Mouse (Mus musculus) liver, postnatal 0 days (tissue): ENCODE data around the gene Eif3d. TPM values are rescaled to one million over a fixed set of nuclear protein-coding genes. Genes with fewer than 3 reads are reported as not detected.

Experiments used
- ATAC-seq: fragments of 200-750 bp; cut with Nextera tagmentation; 2 replicates; pipeline ENCODE4 v1.8.0; 2017; ENCODE audit warnings: mild to moderate bottlenecking, moderate library complexity
- DNase-seq: peaks from one replicate; pipeline ENCODE4 v3.0.0-alpha.2; 2016
- H3K27ac ChIP-seq: fragments of 300-500 bp; sonication (generic); 2 replicates; pipeline ENCODE4 v1.5.1; 2014; ENCODE audit warnings: antibody characterized with exemption, moderate library complexity, mild to moderate bottlenecking, low read depth
- H3K27me3 ChIP-seq: fragments of 300-500 bp; sonication (generic); 2 replicates; pipeline ENCODE4 v1.6.1; 2014; ENCODE audit warnings: low read length, control low read depth, mixed read lengths; ENCODE audit not compliant: insufficient read depth
- H3K36me3 ChIP-seq: fragments of 300-500 bp; sonication (generic); replicated peaks from 2 replicates; pipeline ENCODE4 v1.6.1; 2014; ENCODE audit warnings: mild to moderate bottlenecking, control low read depth, low read length, moderate library complexity, mixed read lengths; ENCODE audit not compliant: insufficient read depth
- H3K4me1 ChIP-seq: fragments of 300-500 bp; sonication (generic); 2 replicates; pipeline ENCODE4 v1.6.1; 2014; ENCODE audit warnings: antibody characterized with exemption, mild to moderate bottlenecking, control low read depth; ENCODE audit not compliant: insufficient read depth
- H3K4me2 ChIP-seq: fragments of 300-500 bp; sonication (generic); 2 replicates; pipeline ENCODE4 v1.6.1; 2014; ENCODE audit warnings: low read depth, mild to moderate bottlenecking, low read length, moderate library complexity, mixed read lengths
- H3K4me3 ChIP-seq: fragments of 300-500 bp; sonication (generic); 2 replicates; pipeline ENCODE4 v1.5.1; 2014; ENCODE audit warnings: low read depth, low read length
- H3K9ac ChIP-seq: fragments of 300-500 bp; sonication (generic); replicated peaks from 2 replicates; pipeline ENCODE4 v1.6.1; 2014; ENCODE audit warnings: mild to moderate bottlenecking, moderate library complexity
- H3K9me3 ChIP-seq: fragments of 300-500 bp; sonication (generic); 2 replicates; pipeline ENCODE4 v1.6.1; 2016; ENCODE audit warnings: mild to moderate bottlenecking, control low read depth, low read length, mixed read lengths
- CTCF ChIP-seq: sonication (generic); IDR thresholded peaks from 2 replicates; pipeline ENCODE4 v1.5.1; 2016; ENCODE audit warnings: antibody characterized with exemption, low read depth
- EP300 ChIP-seq: IDR thresholded peaks from 2 replicates; pipeline ENCODE4 v1.6.1; 2016; ENCODE audit warnings: antibody characterized with exemption, low read depth, mild to moderate bottlenecking
- WGBS: fragments of 180-500 bp; shearing (Covaris S2); extraction: QIAGEN DNeasy Blood & Tissue Kit; methylation state at CpG from one replicate; pipeline ENCODE4 v1.1.7; 2014; ENCODE audit not compliant: insufficient replicate concordance; 5-methylcytosine and 5-hydroxymethylcytosine counted together
- polyA plus RNA-seq: library from polyadenylated mRNA; unstranded; fragments of >200 nt; fragmentation: Nextera tagmentation; extraction: Ambion mirVana; gene quantifications from 2 replicates; pipeline ENCODE4 v1.2.1, GENCODE M21; 2015

The Eif3d gene
- polyA plus RNA-seq, 1 experiment from 2014 or later = 68.4 TPM

DNA sequence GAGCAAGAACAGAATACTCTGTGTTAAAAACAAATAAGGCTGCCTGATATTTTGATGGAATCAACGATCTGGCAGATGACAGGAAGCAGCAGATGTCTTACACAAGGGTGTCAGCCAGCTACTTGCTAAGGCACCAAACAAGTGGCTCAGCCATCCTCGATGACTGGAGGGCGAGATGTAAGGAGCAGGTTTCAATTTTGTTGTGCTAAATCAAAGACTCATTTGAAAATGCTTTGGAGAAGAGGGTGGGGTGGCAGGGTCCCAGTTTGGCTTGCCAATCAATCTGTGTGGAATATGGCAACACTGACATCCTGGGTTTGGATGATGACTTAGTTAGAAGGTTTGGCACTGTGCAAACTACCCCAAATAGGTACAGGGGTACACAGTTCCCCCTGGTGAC lies 29.1 kb downstream of the Eif3d start:
- Histone ChIP-seq H3K4me3 (no peak overlapping the region), H3K9me3 (no peaks in the 10 kb centered on the region), H3K4me1 (0 out of 2 replicates have a peak, but pooled peaks cover 4% of the 10 kb centered on the region), H3K4me2 (no peak overlapping the region), H3K9ac (no peak overlapping the region), H3K27me3 (no peaks in the 10 kb centered on the region), H3K36me3 (no peaks in the 10 kb centered on the region), H3K27ac (no peak overlapping the region)
- ATAC-seq = no peak
- DNase-seq = no peak
- 69% methylated on average over 3 of the region's 3 CpGs for WGBS
- TF ChIP-seq CTCF (no peak), EP300 (no peak)

DNA sequence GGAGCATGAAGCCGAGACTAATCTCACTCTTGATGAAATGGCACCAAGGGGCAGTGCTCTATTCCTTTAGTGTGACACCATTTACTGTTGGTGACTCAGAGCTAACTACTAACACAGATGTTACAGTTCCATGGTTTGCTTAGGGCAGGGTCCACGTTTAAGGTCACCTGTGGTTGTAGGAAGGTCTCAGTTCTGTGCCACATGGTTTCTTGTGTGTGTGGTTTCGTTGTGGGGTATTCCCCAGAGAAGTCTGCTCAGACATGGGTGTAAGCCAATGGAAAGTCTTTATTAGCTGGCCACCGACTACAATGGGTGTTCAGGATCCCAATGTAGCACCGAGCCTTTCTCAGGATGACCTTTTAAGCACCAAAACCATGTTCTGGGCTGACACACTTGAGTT lies 32.1 kb downstream of the Eif3d start:
- WGBS = 64% methylated on average over 5 of the region's 5 CpGs
- TF ChIP-seq EP300 (no peak), CTCF (no peak)
- Histone ChIP-seq H3K4me3 (no peak overlapping the region), H3K27me3 (no peaks in the 10 kb centered on the region), H3K4me1 (peaks cover 9% of the 10 kb centered on the region), H3K9me3 (no peaks in the 10 kb centered on the region), H3K9ac (no peak overlapping the region), H3K4me2 (no peak overlapping the region), H3K36me3 (no peaks in the 10 kb centered on the region), H3K27ac (no peak overlapping the region)
- DNase-seq (no peak), ATAC-seq (no peak)

DNA sequence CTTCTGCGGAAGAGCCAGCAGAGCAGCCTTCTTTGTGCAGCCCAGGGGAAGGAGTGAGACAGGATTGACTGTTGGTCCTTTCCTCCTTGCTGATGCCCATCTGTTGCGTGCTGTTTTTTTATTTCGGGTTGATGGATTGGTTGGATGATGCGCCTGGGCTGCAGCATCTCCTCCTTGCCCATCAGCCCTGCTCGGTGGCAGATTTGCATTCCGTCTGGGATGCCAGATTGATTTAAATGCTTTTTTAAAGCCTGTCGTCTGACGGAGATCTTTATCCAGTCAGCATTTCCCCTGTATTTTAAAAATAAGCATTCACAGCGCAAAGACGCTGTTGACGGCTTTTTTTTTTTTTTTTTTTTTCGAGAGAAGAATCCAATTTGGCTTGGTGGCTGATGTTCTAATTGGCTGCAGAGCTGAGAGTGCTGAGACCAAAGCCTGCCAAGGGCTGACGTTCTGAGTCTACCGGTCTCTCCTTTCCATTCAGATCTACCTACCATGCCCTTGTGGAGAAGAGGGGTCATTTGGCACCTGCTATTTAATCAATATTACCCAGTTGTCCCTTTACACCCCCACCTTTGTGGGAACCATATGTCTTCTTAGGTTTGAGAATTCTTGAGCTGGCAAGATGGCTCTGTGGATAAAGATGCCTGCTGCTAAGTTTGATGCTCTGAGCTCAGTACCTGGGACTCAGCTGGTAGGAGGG lies 34.8 kb downstream of the Eif3d start:
- H3K9ac ChIP-seq = no peak overlapping the region
- H3K9me3 ChIP-seq = no peaks in the 10 kb centered on the region
- no peaks in the 10 kb centered on the region for H3K36me3 ChIP-seq
- no peak overlapping the region for H3K27ac ChIP-seq
- no peak for ATAC-seq
- H3K4me2 ChIP-seq = no peak overlapping the region
- H3K27me3 ChIP-seq = no peaks in the 10 kb centered on the region
- no peak overlapping the region for H3K4me3 ChIP-seq
- WGBS = 80% methylated on average over 14 of the region's 14 CpGs
- no peak for DNase-seq
- TF ChIP-seq EP300 = no peak
- no peak for TF ChIP-seq CTCF
- H3K4me1 ChIP-seq = peaks cover 27% of the 10 kb centered on the region

DNA sequence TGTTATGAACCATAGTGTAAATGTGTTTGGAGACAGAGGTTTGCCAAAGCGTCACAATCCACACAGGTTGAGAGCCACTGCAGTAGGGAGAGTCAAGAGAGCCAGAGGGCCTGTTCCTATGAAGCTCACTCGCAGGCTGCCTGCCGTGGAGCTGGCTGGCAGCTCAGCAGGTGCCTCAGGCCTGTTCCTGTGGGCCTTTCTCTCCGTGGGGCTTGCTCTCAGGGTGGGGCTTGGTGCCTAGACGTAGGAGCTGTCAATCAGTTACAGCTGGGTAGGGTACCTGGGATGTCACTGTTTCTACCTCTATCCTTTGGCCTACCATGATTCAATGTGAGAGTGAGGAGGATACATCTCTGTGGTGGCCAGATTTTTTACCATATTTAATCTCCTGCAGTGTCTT lies 35.6 kb downstream of the Eif3d start:
- H3K4me3 ChIP-seq = no peak overlapping the region
- DNase-seq (no peak), ATAC-seq (no peak)
- 64% methylated on average over 5 of the region's 5 CpGs for WGBS
- H3K27me3 ChIP-seq = no peaks in the 10 kb centered on the region
- H3K36me3 ChIP-seq = no peaks in the 10 kb centered on the region
- TF ChIP-seq EP300 (no peak), CTCF (no peak)
- H3K9me3 ChIP-seq = no peaks in the 10 kb centered on the region
- peaks cover 29% of the 10 kb centered on the region for H3K4me1 ChIP-seq
- H3K4me2 ChIP-seq = no peak overlapping the region
- H3K27ac ChIP-seq = no peak overlapping the region
- no peak overlapping the region for H3K9ac ChIP-seq

DNA sequence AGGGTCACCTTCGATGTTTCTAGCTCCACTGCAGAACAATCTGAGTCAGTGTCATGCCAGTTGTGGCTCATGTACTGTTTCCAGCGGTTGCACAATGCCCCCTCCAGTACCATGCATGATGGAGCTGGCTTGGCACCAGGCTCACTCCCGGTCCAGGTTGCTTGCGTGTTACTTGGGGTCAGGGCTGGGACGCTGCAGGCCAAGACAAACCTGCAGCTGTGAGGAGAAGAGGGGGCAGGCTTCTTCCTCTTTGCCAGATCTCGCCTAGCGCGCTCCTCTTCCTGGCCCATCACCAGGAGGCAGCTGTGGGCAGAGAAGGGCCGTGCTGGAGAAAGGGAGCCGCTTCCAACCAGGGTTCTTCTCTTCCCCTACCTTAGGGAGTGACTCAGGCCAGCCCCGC lies 36.3 kb downstream of the Eif3d start:
- Histone ChIP-seq H3K27me3 (no peaks in the 10 kb centered on the region), H3K4me3 (no peak overlapping the region), H3K4me1 (peaks cover 36% of the 10 kb centered on the region), H3K36me3 (no peaks in the 10 kb centered on the region), H3K4me2 (no peak overlapping the region), H3K9ac (no peak overlapping the region), H3K9me3 (no peaks in the 10 kb centered on the region), H3K27ac (no peak overlapping the region)
- ATAC-seq (no peak), DNase-seq (no peak)
- no peak for TF ChIP-seq EP300
- TF ChIP-seq CTCF = no peak
- WGBS = 62% methylated on average over 11 of the region's 11 CpGs

DNA sequence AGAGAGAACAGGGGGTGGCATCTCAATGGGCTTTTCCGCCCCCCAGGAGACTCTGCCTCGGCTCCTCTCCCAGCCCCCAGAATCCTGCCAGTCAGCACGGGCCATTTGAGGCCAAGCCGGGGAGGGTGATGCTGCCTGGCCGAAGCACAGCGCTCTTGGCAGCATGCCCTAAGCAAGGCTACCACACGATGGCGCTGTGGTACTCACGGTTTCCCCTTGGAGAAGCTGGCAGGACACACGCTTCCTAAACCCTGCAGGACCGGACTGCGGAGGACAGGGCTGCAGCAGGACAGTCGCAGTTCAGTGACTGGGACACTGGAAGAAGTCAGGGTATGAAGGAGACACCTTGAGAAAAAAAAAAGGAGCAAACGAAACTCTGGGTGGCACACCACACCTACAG lies 36.8 kb downstream of the Eif3d start:
- Histone ChIP-seq H3K4me1 (peaks cover 37% of the 10 kb centered on the region), H3K27me3 (no peaks in the 10 kb centered on the region), H3K4me3 (no peak overlapping the region), H3K27ac (no peak overlapping the region), H3K4me2 (peak overlapping the region; percentile 48), H3K9me3 (no peaks in the 10 kb centered on the region), H3K36me3 (no peaks in the 10 kb centered on the region), H3K9ac (no peak overlapping the region)
- peak; percentile 99 for TF ChIP-seq CTCF
- TF ChIP-seq EP300 = no peak
- ATAC-seq = no peak
- peak; percentile 97 for DNase-seq
- 1% methylated on average over 14 of the region's 14 CpGs for WGBS
